Mouse (Mus musculus) megakaryocyte, embryonic 14.5 days (primary cell): Measurements from ENCODE around the gene Slc4a1ap.

ENCODE experiments used
- FLI1 ChIP-seq: IDR thresholded peaks from 2 replicates; pipeline ENCODE4 v1.6.1; 2012; ENCODE audit warnings: low read length, inconsistent platforms, mixed read lengths
- GATA1 ChIP-seq: IDR thresholded peaks from 3 replicates; pipeline ENCODE4 v1.6.1; 2012; ENCODE audit warnings: mixed read lengths, low read length, inconsistent platforms, borderline replicate concordance

DNA sequence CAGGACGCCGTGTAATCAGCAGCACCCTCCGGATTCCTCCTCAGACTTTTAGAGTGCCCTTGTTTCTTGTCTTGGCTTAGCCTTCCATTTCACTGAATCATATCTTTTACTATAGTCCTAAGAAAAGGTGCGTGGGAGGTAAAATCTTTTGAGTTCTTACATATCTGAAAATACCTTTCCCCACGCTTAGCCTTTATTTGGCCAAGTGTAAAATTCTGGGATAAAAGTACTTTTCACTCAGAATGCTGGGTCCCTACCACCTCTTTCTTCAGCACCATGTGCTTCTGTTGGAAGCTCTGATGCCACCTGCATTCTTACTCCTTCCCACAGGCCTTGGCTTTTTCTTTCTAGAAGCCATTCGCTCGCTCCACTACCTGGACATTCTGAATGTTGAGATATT is 64.3 kb downstream of the Slc4a1ap start:
- TF ChIP-seq GATA1 (no peak), FLI1 (no peak)
